Mouse (Mus musculus): Measurements from ENCODE around the gene Sept5. TPM values are rescaled to one million over a fixed set of nuclear protein-coding genes. Genes with fewer than 3 reads are reported as not detected.

Sept5 gene
- total RNA-seq, 2 experiments from 2014 or later: 801 to 836 TPM

GRCm38 (mm10) chr16:18586906-18587546 is 42.7 kb downstream of the Sept5 start:
- no peak overlapping the region for H3K27ac ChIP-seq
- DNase-seq (ENCODE audit: extremely low spot score in 1 of 2, low spot score in 2 of 2): no peak
- H3K4me3 ChIP-seq: peak overlapping the region; percentile 33
- intact Hi-C loops (cut with DNase I): no loop called here
- no peak for TF ChIP-seq CTCF (IDR thresholded peaks at IDR 0.05)

- DNase-seq (ENCODE audit: extremely low spot score in 1 of 2, low spot score in 2 of 2): no peak
- Histone ChIP-seq H3K27ac (no peak overlapping the region), H3K4me3 (peak overlapping the region; percentile 33)
- no peak for TF ChIP-seq CTCF (IDR thresholded peaks at IDR 0.05)
- intact Hi-C loops (cut with DNase I): no loop called here
Measured at GRCm38 (mm10) chr16:18586076-18586905, 43.5 kb downstream of the Sept5 start.

GRCm38 (mm10) chr16:18585676-18586075 is 44.1 kb downstream of the Sept5 start:
- intact Hi-C loops (cut with DNase I): no loop called here

GRCm38 (mm10) chr16:18584901-18585510 is 44.7 kb downstream of the Sept5 start:
- Histone ChIP-seq H3K4me3 (no peak overlapping the region), H3K27ac (no peak overlapping the region)
- TF ChIP-seq CTCF (IDR thresholded peaks at IDR 0.05): no peak
- no peak for DNase-seq (ENCODE audit: extremely low spot score in 1 of 2, low spot score in 2 of 2)
- intact Hi-C loops (cut with DNase I): no loop called here

More at GRCm38 (mm10) chr16:18585676-18586075, 44.1 kb downstream of the Sept5 start:
- no peak for TF ChIP-seq CTCF (IDR thresholded peaks at IDR 0.05)
- DNase-seq (ENCODE audit: extremely low spot score in 1 of 2, low spot score in 2 of 2): no peak
- Histone ChIP-seq H3K27ac (no peak overlapping the region), H3K4me3 (no peak overlapping the region)

DNA sequence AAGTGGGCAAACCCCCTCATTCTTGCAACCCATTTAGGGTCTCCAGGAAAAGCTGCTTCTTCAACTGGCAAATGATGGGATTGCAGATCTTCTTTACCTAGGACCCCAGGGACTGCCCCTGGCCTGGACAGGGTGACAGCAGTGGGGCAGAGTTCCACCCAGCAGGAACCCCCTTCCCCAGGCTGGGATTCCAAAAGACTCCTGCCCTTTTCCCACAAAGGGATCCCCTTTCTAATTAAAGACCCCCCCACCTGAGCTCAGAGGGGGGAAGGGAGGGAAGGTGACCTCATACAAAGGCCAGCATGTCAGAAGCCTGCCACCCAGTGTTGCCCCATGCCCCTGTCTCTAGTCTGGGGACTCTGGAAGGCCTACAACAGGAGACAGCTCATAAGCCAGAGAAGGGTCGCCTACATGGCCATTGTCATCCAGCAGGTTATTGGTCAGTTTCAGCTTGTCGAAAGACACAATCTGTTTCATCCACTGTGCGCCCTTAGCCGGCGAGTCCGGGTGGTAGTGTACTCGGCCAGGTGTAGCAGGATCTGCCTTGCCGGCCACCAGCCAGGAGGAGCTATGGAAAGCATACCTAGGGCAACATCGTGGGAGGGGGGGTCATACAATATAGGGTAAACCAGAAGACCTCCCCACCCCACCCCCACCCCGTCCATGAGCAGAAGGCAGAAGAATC is 45.9 kb downstream of the Sept5 start:
- no peak overlapping the region for H3K27ac ChIP-seq
- intact Hi-C loops (cut with DNase I): no loop called here
- no peak for TF ChIP-seq CTCF (IDR thresholded peaks at IDR 0.05)
- no peak for DNase-seq (ENCODE audit: extremely low spot score in 1 of 2, low spot score in 2 of 2)
- no peak overlapping the region for H3K4me3 ChIP-seq

DNA sequence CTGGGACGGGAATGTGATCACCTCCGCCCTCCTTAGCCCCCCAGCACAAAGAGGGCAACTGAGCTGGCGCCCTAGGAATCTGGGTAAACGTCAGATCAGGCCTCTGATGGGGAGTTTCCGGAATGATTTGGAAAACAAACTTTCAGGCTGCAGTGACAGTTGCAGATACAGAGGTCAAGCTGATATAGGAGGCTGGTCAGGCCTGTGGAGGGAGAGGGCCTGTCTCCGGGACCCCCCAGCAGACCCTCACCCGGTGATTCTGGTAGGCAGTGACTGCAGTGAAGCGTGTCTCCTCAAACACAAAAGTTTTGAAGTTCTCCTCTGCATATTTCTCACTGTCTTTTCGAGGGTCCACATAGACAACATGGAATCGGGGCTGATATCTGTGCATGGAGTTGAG is 46.6 kb downstream of the Sept5 start:
- H3K27ac ChIP-seq: no peak overlapping the region
- intact Hi-C loops (cut with DNase I): no loop called here
- no peak for TF ChIP-seq CTCF (IDR thresholded peaks at IDR 0.05)
- H3K4me3 ChIP-seq: no peak overlapping the region
- DNase-seq (ENCODE audit: extremely low spot score in 1 of 2, low spot score in 2 of 2): no peak

- DNase-seq (ENCODE audit: extremely low spot score in 1 of 2, low spot score in 2 of 2): no peak
- H3K27ac ChIP-seq: no peak overlapping the region
- intact Hi-C loops (cut with DNase I): no loop called here
- no peak for TF ChIP-seq CTCF (IDR thresholded peaks at IDR 0.05)
- no peak overlapping the region; the same call in 1 of the 2 replicates for H3K4me3 ChIP-seq
Measured at GRCm38 (mm10) chr16:18582426-18583148, 47.2 kb downstream of the Sept5 start.

GRCm38 (mm10) chr16:18581623-18582205 is 48.0 kb downstream of the Sept5 start:
- no peak overlapping the region for H3K27ac ChIP-seq
- H3K4me3 ChIP-seq: peak overlapping the region; percentile 30
- intact Hi-C loops (cut with DNase I): no loop called here
- no peak for TF ChIP-seq CTCF (IDR thresholded peaks at IDR 0.05)
- DNase-seq (ENCODE audit: extremely low spot score in 1 of 2, low spot score in 2 of 2): no peak

- no peak for DNase-seq (ENCODE audit: extremely low spot score in 1 of 2, low spot score in 2 of 2)
- Histone ChIP-seq H3K27ac (no peak overlapping the region), H3K4me3 (peak overlapping the region; percentile 30)
- TF ChIP-seq CTCF (IDR thresholded peaks at IDR 0.05): no peak
- intact Hi-C loops (cut with DNase I): no loop called here
Measured at GRCm38 (mm10) chr16:18581050-18581622, 48.6 kb downstream of the Sept5 start.

GRCm38 (mm10) chr16:18580389-18580788 is 49.4 kb downstream of the Sept5 start:
- intact Hi-C loops (cut with DNase I): no loop called here
- Histone ChIP-seq H3K27ac (no peak overlapping the region), H3K4me3 (no peak overlapping the region)
- no peak; the same call in 1 of the 2 replicates for TF ChIP-seq CTCF (IDR thresholded peaks at IDR 0.05)
- DNase-seq (ENCODE audit: extremely low spot score in 1 of 2, low spot score in 2 of 2): no peak
